Mouse (Mus musculus) layer of hippocampus, adult 11-12 months (tissue): ENCODE measurements around the gene Rreb1.

Source experiments
- DNase-seq: peaks from one replicate; pipeline ENCODE4 v3.0.0; 2022; ENCODE audit warnings: low spot score

Gene Rreb1

GRCm38 (mm10) chr13:37854031-37854431, 75.8 kb downstream of the Rreb1 start:
- no peak for DNase-seq

- no peak for DNase-seq
These were observed 76.4 kb downstream of the Rreb1 start for GRCm38 (mm10) chr13:37854455-37855220.

- no peak for DNase-seq
These were observed 77.1 kb downstream of the Rreb1 start for GRCm38 (mm10) chr13:37855221-37855757.

GRCm38 (mm10) chr13:37855765-37856164, 77.6 kb downstream of the Rreb1 start:
- DNase-seq = no peak

- DNase-seq = no peak
These were observed 78.3 kb downstream of the Rreb1 start for GRCm38 (mm10) chr13:37856537-37856936.

GRCm38 (mm10) chr13:37857284-37858065, 79.3 kb downstream of the Rreb1 start:
- DNase-seq = peak; percentile 91

GRCm38 (mm10) chr13:37858066-37858501, 79.9 kb downstream of the Rreb1 start:
- DNase-seq = no peak

- no peak for DNase-seq
These were observed 80.3 kb downstream of the Rreb1 start for GRCm38 (mm10) chr13:37858508-37858907.

- DNase-seq = no peak
These were observed 81.6 kb downstream of the Rreb1 start for GRCm38 (mm10) chr13:37859782-37860181.

- no peak for DNase-seq
These were observed 82.0 kb downstream of the Rreb1 start for GRCm38 (mm10) chr13:37860204-37860603.

- no peak for DNase-seq
These were observed 82.6 kb downstream of the Rreb1 start for GRCm38 (mm10) chr13:37860789-37861188.

- DNase-seq = no peak
These were observed 84.3 kb downstream of the Rreb1 start for GRCm38 (mm10) chr13:37862492-37862891.

GRCm38 (mm10) chr13:37863643-37864042, 85.4 kb downstream of the Rreb1 start:
- DNase-seq = no peak

- no peak for DNase-seq
These were observed 86.5 kb downstream of the Rreb1 start for GRCm38 (mm10) chr13:37864697-37865096.

GRCm38 (mm10) chr13:37866296-37866695, 88.1 kb downstream of the Rreb1 start:
- DNase-seq = no peak

GRCm38 (mm10) chr13:37866846-37867245, 88.6 kb downstream of the Rreb1 start:
- no peak for DNase-seq

- no peak for DNase-seq
These were observed 92.1 kb downstream of the Rreb1 start for GRCm38 (mm10) chr13:37870118-37870908.

GRCm38 (mm10) chr13:37872142-37872835, 94.1 kb downstream of the Rreb1 start:
- no peak for DNase-seq

- DNase-seq = no peak
These were observed 95.1 kb downstream of the Rreb1 start for GRCm38 (mm10) chr13:37873125-37873891.

GRCm38 (mm10) chr13:37875919-37876318, 97.7 kb downstream of the Rreb1 start:
- DNase-seq = no peak

GRCm38 (mm10) chr13:37876366-37876765, 98.2 kb downstream of the Rreb1 start:
- DNase-seq = no peak
